Mouse (Mus musculus) stomach, embryonic 16.5 days (tissue): ENCODE results near the gene Adrm1. TPM values are rescaled to one million over a fixed set of nuclear protein-coding genes. Genes with fewer than 3 reads are reported as not detected.

ENCODE experiments used
- ATAC-seq: fragments of 200-750 bp; cut with Nextera tagmentation; 2 replicates; pipeline ENCODE4 v1.8.0; 2017; ENCODE audit warnings: moderate number of reproducible peaks, moderate TSS enrichment; ENCODE audit not compliant: insufficient read depth, low FRiP score
- H3K27ac ChIP-seq: fragments of 300-500 bp; sonication (generic); 2 replicates; pipeline ENCODE4 v1.5.1; 2014; ENCODE audit warnings: low read length
- H3K27me3 ChIP-seq: fragments of 300-500 bp; sonication (generic); 2 replicates; pipeline ENCODE4 v1.6.1; 2014; ENCODE audit warnings: low read length, control low read depth, mixed read lengths; ENCODE audit not compliant: control insufficient read depth, insufficient read depth
- H3K36me3 ChIP-seq: fragments of 300-500 bp; sonication (generic); 2 replicates; pipeline ENCODE4 v1.6.1; 2014; ENCODE audit warnings: low read length; ENCODE audit not compliant: control insufficient read depth, insufficient read depth
- H3K4me1 ChIP-seq: fragments of 300-500 bp; sonication (generic); 2 replicates; pipeline ENCODE4 v1.6.1; 2014; ENCODE audit warnings: low read length, control low read depth, mixed read lengths; ENCODE audit not compliant: control insufficient read depth, insufficient read depth
- H3K4me2 ChIP-seq: fragments of 300-500 bp; sonication (generic); 2 replicates; pipeline ENCODE4 v1.6.1; 2014; ENCODE audit warnings: low read depth, low read length, mixed read lengths
- H3K4me3 ChIP-seq: fragments of 300-500 bp; sonication (generic); replicated peaks from 2 replicates; pipeline ENCODE4 v1.5.1; 2014; ENCODE audit warnings: mild to moderate bottlenecking, low read length
- H3K9ac ChIP-seq: fragments of 300-500 bp; sonication (generic); 2 replicates; pipeline ENCODE4 v1.6.1; 2014; ENCODE audit warnings: low read length
- H3K9me3 ChIP-seq: fragments of 300-500 bp; sonication (generic); replicated peaks from 2 replicates; pipeline ENCODE4 v1.6.1; 2016; ENCODE audit warnings: low read length, control low read depth; ENCODE audit not compliant: control insufficient read depth
- WGBS: fragments of 180-500 bp; shearing (Covaris S2); extraction: QIAGEN DNeasy Blood & Tissue Kit; methylation state at CpG from one replicate; pipeline ENCODE4 v1.1.7; 2014; 5-methylcytosine and 5-hydroxymethylcytosine counted together
- polyA plus RNA-seq: library from polyadenylated mRNA; unstranded; fragments of >200 nt; fragmentation: Nextera tagmentation; extraction: Ambion mirVana; gene quantifications from 2 replicates; pipeline ENCODE4 v1.2.1, GENCODE M21; 2015

Gene Adrm1
- polyA plus RNA-seq: 154 and 171 TPM in 2 replicates

DNA sequence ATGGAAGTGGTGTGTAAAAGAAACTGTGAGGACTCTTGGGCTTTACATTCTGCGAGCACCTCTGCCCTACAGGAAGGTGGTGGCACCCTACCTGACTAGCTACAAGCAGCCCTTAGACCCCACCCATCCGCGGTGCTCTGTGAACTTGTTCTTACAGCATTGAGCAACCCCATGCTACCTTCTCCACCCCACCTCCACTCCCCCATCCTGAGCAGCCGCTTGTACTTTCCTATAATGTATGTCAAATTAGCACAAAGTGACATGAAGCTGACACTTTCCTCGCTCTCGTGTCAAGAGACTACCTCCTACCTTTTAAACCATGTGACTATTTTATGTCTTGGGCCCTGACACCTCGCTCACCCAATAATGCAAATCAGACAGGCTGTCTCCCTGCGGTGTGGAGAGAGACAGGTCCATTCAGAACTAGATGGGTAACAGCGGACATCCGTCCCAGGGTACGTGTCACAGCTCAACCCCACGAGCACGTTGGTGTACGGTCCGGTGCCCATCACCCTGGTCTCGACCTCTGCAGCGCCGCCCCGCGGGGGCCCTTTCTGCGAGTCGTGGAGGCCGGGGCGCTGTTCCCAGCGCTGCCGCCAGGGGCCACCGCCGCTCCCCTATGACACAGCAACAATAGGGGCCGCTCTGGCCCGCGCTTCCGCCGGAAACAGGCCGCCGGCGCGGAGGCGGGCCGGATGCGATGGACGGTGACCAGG, at the start of gene Adrm1:
Gene Adrm1 (plus strand): TSS at position 680 of the 716 bp plus-strand sequence.
- ATAC-seq: peak; percentile 98

DNA sequence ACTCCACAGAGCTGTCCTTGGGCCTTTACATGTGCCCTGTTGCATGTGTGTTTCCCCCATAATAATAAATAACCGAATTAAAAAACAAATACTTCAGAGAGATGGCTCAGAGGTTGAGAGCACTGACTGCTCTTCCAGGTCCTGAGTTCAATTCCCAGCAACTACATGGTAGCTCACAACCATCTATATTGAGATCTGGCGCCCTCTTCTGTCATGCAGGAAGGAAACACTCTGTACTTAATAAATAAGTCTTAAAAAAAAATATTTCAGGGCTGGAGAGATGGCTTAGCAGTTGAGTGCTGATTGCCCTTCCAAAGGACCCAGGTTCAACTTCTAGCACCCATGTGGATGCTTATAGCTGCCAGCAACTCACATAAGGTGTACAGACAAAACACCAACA, 47.1 kb upstream of the Adrm1 start:
- Histone ChIP-seq H3K27ac (no peak overlapping the region), H3K9me3 (0 out of 2 replicates have a peak, but pooled peaks cover 3% of the 10 kb centered on the region)
- WGBS: 85% methylated on average over 2 of the region's 2 CpGs

More for the DNA sequence above, at the start of gene Adrm1:
- 4% methylated on average over 41 of the region's 41 CpGs for WGBS
- peak within 1 kb of the TSS; percentile 97 for H3K4me2 ChIP-seq
- no peaks in the 10 kb centered on the region for H3K27me3 ChIP-seq
- H3K9me3 ChIP-seq: no peaks in the 10 kb centered on the region
- H3K36me3 ChIP-seq: peaks cover 7% of the 10 kb centered on the region
- peak within 1 kb of the TSS; percentile 89 for H3K27ac ChIP-seq
- peaks cover 18% of the 10 kb centered on the region for H3K4me1 ChIP-seq
- H3K9ac ChIP-seq: peak within 1 kb of the TSS; percentile 97
- peak within 1 kb of the TSS; percentile 92 for H3K4me3 ChIP-seq

DNA sequence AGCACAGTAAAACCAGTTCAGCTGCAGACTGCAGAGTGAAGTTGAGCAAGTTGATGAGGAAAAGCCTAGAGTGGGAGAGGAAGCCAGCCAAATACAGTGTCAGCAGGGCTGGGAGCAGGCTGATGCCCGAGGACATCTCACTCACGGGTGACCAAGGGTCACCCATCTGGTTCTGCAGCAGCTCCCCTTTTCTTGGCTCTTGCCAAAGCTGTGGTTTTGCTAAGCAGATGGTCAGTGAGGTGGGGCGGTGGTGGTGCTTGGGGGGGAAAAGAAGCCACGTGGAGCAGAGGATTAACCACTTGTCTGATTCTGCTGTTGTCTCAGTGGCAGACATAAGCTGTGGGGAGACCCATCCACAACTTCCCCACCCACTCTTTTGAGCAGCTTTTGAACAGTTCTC, 45.1 kb upstream of the Adrm1 start:
- Histone ChIP-seq H3K36me3 (peaks cover 6% of the 10 kb centered on the region; the same call in 1 of the 2 replicates), H3K27me3 (no peaks in the 10 kb centered on the region), H3K4me2 (no peak overlapping the region), H3K9ac (no peak overlapping the region), H3K27ac (peak overlapping the region; percentile 66; the same call in 1 of the 2 replicates), H3K4me1 (peaks cover 19% of the 10 kb centered on the region), H3K4me3 (no peak overlapping the region), H3K9me3 (0 out of 2 replicates have a peak, but pooled peaks cover 3% of the 10 kb centered on the region)
- 8% methylated on average over 4 of the region's 4 CpGs for WGBS
- no peak; the same call in 1 of the 2 replicates for ATAC-seq

More for the DNA sequence above, 47.1 kb upstream of the Adrm1 start:
- no peak overlapping the region for H3K4me3 ChIP-seq
- peaks cover 26% of the 10 kb centered on the region for H3K4me1 ChIP-seq
- H3K4me2 ChIP-seq: no peak overlapping the region
- H3K36me3 ChIP-seq: peaks cover 6% of the 10 kb centered on the region; the same call in 1 of the 2 replicates
- H3K9ac ChIP-seq: no peak overlapping the region
- no peak for ATAC-seq
- H3K27me3 ChIP-seq: no peaks in the 10 kb centered on the region

DNA sequence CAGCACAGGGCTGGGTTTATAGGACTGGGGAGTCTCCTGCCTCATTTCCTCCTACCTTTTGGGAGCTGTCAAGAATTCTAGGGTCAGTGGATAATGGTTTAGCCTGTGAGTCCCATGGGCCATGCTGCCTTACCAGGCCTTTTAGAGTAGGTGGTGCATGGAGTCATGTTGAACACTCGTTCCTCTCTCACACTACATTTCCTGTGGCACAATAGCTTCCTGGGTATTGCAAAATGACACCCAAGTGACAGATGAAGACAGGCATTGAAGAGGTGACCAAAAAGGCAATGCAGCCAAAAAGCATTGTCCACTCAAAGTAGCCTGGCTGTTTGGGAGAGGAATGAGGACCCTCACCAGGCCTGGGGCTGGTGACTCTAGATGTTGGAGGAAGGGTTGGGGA, 43.6 kb upstream of the Adrm1 start:
- no peak for ATAC-seq
- peaks cover 19% of the 10 kb centered on the region for H3K4me1 ChIP-seq
- 0 out of 2 replicates have a peak, but pooled peaks cover 3% of the 10 kb centered on the region for H3K9me3 ChIP-seq
- peak overlapping the region; percentile 48; the same call in 1 of the 2 replicates for H3K27ac ChIP-seq
- no peak overlapping the region for H3K9ac ChIP-seq
- no peaks in the 10 kb centered on the region for H3K27me3 ChIP-seq
- no peak overlapping the region for H3K4me3 ChIP-seq
- no peak overlapping the region for H3K4me2 ChIP-seq
- peaks cover 6% of the 10 kb centered on the region; the same call in 1 of the 2 replicates for H3K36me3 ChIP-seq
- 57% methylated on average over 1 of the region's 1 CpGs for WGBS

DNA sequence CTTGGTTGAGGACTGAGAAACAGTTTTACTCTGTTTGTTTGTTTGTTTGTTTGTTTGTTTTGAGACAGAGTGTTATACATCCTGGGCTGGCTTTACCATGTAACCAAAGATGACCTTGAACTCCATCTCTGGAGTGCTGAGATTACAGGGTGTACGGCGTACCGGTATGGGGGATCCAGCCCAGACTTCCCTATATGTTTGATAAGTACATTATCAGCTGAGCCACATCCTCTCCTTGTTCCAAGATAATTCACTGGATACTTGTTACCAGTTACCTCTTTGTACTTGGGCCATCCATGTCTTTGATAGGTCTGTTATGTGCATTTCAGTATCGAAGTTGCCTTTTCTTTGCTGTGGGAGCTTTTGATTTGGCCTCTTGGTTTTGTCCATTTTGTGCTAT, 38.1 kb upstream of the Adrm1 start:
- Histone ChIP-seq H3K27ac (no peak overlapping the region), H3K4me1 (0 out of 2 replicates have a peak, but pooled peaks cover 2% of the 10 kb centered on the region), H3K36me3 (no peaks in the 10 kb centered on the region), H3K9ac (no peak overlapping the region), H3K4me2 (no peak overlapping the region), H3K4me3 (no peak overlapping the region), H3K9me3 (no peaks in the 10 kb centered on the region), H3K27me3 (no peaks in the 10 kb centered on the region)
- ATAC-seq: no peak
- WGBS: 94% methylated on average over 4 of the region's 4 CpGs

DNA sequence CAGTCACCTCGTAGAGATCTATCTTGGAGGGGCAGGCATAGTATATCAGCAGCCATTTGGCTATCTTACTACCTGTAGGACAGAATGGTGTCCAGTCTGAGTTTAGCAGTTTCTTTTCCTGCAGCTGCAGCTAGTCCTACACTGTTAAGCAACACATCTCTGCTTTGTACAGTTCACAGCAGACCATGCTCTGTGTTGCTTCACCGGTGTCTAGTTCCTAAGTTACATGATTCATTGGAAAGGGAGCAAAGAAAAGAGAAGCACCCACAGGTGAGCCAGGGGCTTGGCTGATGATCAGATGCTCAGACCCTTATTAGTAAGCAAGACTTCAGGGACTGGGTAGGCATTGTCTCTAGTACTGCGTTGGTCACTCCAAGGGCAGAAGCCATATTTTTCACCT, 37.4 kb upstream of the Adrm1 start:
- WGBS: 80% methylated on average over 3 of the region's 3 CpGs
- Histone ChIP-seq H3K4me3 (no peak overlapping the region), H3K9me3 (no peaks in the 10 kb centered on the region), H3K36me3 (no peaks in the 10 kb centered on the region), H3K4me1 (no peaks in the 10 kb centered on the region), H3K4me2 (no peak overlapping the region), H3K9ac (no peak overlapping the region), H3K27me3 (no peaks in the 10 kb centered on the region), H3K27ac (no peak overlapping the region)
- ATAC-seq: no peak

DNA sequence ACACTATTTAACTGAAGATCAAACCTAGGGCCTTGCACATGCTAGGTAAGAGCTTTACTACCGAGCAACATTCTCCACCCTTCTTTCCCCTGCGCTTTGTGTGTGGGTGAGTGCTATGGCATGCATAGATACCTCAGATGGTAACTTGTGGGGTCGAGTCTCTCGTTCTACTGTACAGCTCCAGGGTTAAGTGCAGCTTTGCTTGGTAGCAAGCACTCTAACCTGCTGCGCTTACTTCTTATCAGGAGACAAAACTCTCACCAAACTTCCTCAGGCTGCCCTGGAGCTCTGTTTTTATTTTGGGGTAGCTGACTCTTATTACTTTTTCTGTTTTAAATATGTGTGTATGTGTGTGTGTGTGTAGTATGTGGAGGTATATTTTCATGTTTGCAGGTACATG, 35.9 kb upstream of the Adrm1 start:
- H3K9ac ChIP-seq: no peak overlapping the region
- H3K4me1 ChIP-seq: no peaks in the 10 kb centered on the region
- no peaks in the 10 kb centered on the region for H3K36me3 ChIP-seq
- H3K4me3 ChIP-seq: no peak overlapping the region
- no peaks in the 10 kb centered on the region for H3K9me3 ChIP-seq
- H3K27me3 ChIP-seq: no peaks in the 10 kb centered on the region
- H3K4me2 ChIP-seq: no peak overlapping the region
- WGBS: 77% methylated on average over 5 of the region's 5 CpGs
- ATAC-seq: no peak
- no peak overlapping the region for H3K27ac ChIP-seq

DNA sequence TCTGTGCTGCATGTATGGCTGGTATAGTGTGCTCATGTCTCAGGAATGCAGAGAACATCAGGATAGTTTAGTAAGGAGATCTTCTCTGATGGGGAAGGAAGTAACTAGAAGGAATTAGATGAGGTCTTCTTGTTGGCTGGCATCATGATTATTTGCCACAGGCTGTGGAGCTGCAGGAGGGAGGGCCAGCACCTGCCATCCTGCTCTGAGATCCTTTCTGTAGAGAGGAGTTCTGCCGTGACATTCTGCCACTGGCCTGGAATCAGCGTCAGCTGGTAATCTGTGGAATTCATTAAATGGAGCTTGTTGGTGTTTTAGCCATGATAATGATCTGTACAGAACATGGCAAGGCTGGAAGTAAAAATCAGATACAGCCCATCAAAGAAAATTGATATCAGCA, 25.2 kb upstream of the Adrm1 start:
- no peak for ATAC-seq
- H3K4me2 ChIP-seq: no peak overlapping the region
- 81% methylated on average over 2 of the region's 2 CpGs for WGBS

DNA sequence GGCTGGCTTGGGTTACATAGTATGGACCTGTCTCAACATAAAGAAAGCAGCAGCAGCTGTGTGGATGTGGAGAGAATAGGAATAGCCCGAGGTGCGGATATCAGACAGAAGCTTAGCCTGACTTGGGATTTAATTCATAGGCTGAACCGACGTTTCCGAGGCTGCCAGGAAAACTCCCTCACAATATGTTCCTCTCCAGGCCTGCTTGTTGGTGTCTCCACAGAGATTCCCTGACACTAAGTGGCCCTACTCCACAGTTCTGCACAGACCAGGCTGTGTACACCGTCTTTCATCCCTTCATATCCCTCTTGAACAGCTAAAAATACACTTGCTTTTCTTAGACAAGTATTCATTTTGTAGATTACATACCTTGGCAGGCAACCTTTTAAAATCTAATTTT, 23.9 kb upstream of the Adrm1 start:
- no peak overlapping the region for H3K9ac ChIP-seq
- H3K9me3 ChIP-seq: no peaks in the 10 kb centered on the region
- H3K4me1 ChIP-seq: no peaks in the 10 kb centered on the region
- no peaks in the 10 kb centered on the region for H3K27me3 ChIP-seq
- WGBS: 85% methylated on average over 6 of the region's 6 CpGs
- no peak for ATAC-seq
- no peak overlapping the region for H3K4me3 ChIP-seq
- H3K4me2 ChIP-seq: no peak overlapping the region
- H3K36me3 ChIP-seq: peaks cover 15% of the 10 kb centered on the region
- no peak overlapping the region for H3K27ac ChIP-seq

More for the DNA sequence above, 25.2 kb upstream of the Adrm1 start:
- H3K4me3 ChIP-seq: no peak overlapping the region
- H3K27ac ChIP-seq: no peak overlapping the region
- H3K27me3 ChIP-seq: no peaks in the 10 kb centered on the region
- H3K4me1 ChIP-seq: no peaks in the 10 kb centered on the region
- H3K36me3 ChIP-seq: peaks cover 15% of the 10 kb centered on the region
- no peak overlapping the region for H3K9ac ChIP-seq
- H3K9me3 ChIP-seq: no peaks in the 10 kb centered on the region
